10 mouse cellular contexts compared by ENCODE assay signal in the genomic region with DNA sequence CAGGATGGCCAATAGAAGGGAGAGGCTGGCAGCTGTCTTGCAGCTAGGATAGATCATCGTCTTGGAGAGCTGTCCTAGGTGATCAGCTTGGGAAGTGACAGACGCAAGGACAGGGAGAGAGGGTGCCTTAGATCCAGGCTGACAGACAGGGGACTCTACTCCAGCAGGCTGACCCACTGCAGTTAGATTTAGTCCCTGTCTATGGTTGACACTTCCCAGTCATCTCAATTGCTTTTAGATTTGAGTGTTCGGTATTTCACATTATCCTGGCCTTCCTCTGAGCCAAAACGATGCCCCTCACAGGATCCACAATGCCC. TPM values are rescaled to one million over a fixed set of nuclear protein-coding genes. Genes with fewer than 3 reads are reported as not detected.
DNase-seq lines count a peak whose midpoint lies in the region; ATAC-seq and TF ChIP-seq lines count a peak whose summit lies in the region.
"Had no signal": no experiment of that assay in that cellular context is flagged by ENCODE, and none has a peak within 500 bp of the region (broad histone marks: within the 10 kb centered on the region; RNA-seq: fewer than 3 reads in every experiment).

No protein-coding gene starts in this region.

- H3K36me3 ChIP-seq in liver, adult 2 months (ENCODE audit: control insufficient read depth, insufficient read depth, low read length), result no peaks in the 10 kb centered on the region
- H3K36me3 ChIP-seq in hindbrain, embryonic 11.5 days (ENCODE audit: control insufficient read depth, insufficient read depth, low read length), result no peaks in the 10 kb centered on the region
- H3K36me3 ChIP-seq in liver, embryonic 13.5 days, result no peaks in the 10 kb centered on the region
- no peaks in the 10 kb centered on the region for H3K36me3 ChIP-seq in stomach, embryonic 15.5 days

- H3K27ac ChIP-seq in liver, adult 2 months (replicated peaks; ENCODE audit: insufficient read depth, low read depth, low read length), result peak overlapping the region; percentile 14; the same call in 1 of the 2 replicates
- no peak overlapping the region for H3K27ac ChIP-seq in hindbrain, embryonic 11.5 days (ENCODE audit: low read depth, low read length)
- no peak overlapping the region for H3K27ac ChIP-seq in liver, embryonic 13.5 days
- no peak overlapping the region for H3K27ac ChIP-seq in stomach, embryonic 15.5 days

- peak; percentile 25 for ATAC-seq in hindbrain, embryonic 11.5 days (ENCODE audit: low FRiP score)
- 0 out of 2 replicates have a peak, but pooled peaks have one; percentile 36 for ATAC-seq in liver, embryonic 13.5 days (ENCODE audit: low read depth)
- peak; percentile 16; the same call in 1 of the 2 replicates for ATAC-seq in stomach, embryonic 15.5 days (ENCODE audit: insufficient read depth, low FRiP score, low read depth)

- TF ChIP-seq POLR2A in liver, adult 2 months (IDR thresholded peaks at IDR 0.05; ENCODE audit: extremely low read depth, insufficient read depth, low read length), result no peak

- no peak overlapping the region for H3K4me2 ChIP-seq in hindbrain, embryonic 11.5 days (replicated peaks; ENCODE audit: low read depth, low read length)
- H3K4me2 ChIP-seq in liver, embryonic 13.5 days, result no peak overlapping the region
- H3K4me2 ChIP-seq in stomach, embryonic 15.5 days, result peak overlapping the region; percentile 43

- 26% methylated on average over 4 of the region's 4 CpGs for WGBS in liver, adult 2 months
- WGBS in hindbrain, embryonic 11.5 days, result 58% methylated on average over 4 of the region's 4 CpGs
- 41% methylated on average over 4 of the region's 4 CpGs for WGBS in liver, embryonic 13.5 days (ENCODE audit: insufficient replicate concordance)
- WGBS in stomach, embryonic 15.5 days, result 64% methylated on average over 4 of the region's 4 CpGs

- H3K9me3 ChIP-seq in hindbrain, embryonic 11.5 days (ENCODE audit: control insufficient read depth, low read length), result no peaks in the 10 kb centered on the region
- H3K9me3 ChIP-seq in liver, embryonic 13.5 days (replicated peaks), result no peaks in the 10 kb centered on the region
- no peaks in the 10 kb centered on the region for H3K9me3 ChIP-seq in stomach, embryonic 15.5 days

- TF ChIP-seq CTCF in liver, adult 2 months (IDR thresholded peaks at IDR 0.05; ENCODE audit: low read depth, low read length), result no peak

- no peaks in the 10 kb centered on the region for H3K27me3 ChIP-seq in liver, adult 2 months (ENCODE audit: control insufficient read depth, insufficient read depth, low read length)
- H3K27me3 ChIP-seq in hindbrain, embryonic 11.5 days (ENCODE audit: control insufficient read depth, insufficient read depth, low read length), result no peaks in the 10 kb centered on the region
- peaks cover 15% of the 10 kb centered on the region for H3K27me3 ChIP-seq in liver, embryonic 13.5 days
- 0 out of 2 replicates have a peak, but pooled peaks cover 7% of the 10 kb centered on the region for H3K27me3 ChIP-seq in stomach, embryonic 15.5 days (replicated peaks)

- no peak overlapping the region for H3K4me3 ChIP-seq in liver, adult 2 months (ENCODE audit: insufficient read depth, low read depth, low read length)
- H3K4me3 ChIP-seq in hindbrain, embryonic 11.5 days (ENCODE audit: low read depth, low read length), result no peak overlapping the region
- H3K4me3 ChIP-seq in liver, embryonic 13.5 days (replicated peaks), result no peak overlapping the region
- H3K4me3 ChIP-seq in stomach, embryonic 15.5 days (replicated peaks), result peak overlapping the region; percentile 17; the same call in 1 of the 2 replicates

- H3K79me2 ChIP-seq in liver, adult 2 months (ENCODE audit: control insufficient read depth, insufficient read depth, low read length), result no peaks in the 10 kb centered on the region

- DNase-seq in liver, adult 2 months (ENCODE audit: extremely low read depth, low read depth, low spot score), result no peak
- DNase-seq in liver, result no peak
- no peak for DNase-seq in hindbrain, embryonic 11.5 days (ENCODE audit: low spot score)
- no peak for DNase-seq in liver, embryonic 13.5 days
- DNase-seq in cerebellum, postnatal 4 days (ENCODE audit: low spot score in 2 of 2), result no peak
- DNase-seq in retina, postnatal 1 day, result no peak

- H3K9ac ChIP-seq in liver, adult 2 months (ENCODE audit: low read depth, low read length), result no peak overlapping the region
- H3K9ac ChIP-seq in hindbrain, embryonic 11.5 days (ENCODE audit: low read depth, low read length), result no peak overlapping the region
- no peak overlapping the region for H3K9ac ChIP-seq in liver, embryonic 13.5 days
- H3K9ac ChIP-seq in stomach, embryonic 15.5 days, result no peak overlapping the region

- peaks cover 9% of the 10 kb centered on the region for H3K4me1 ChIP-seq in liver, adult 2 months (ENCODE audit: control insufficient read depth, insufficient read depth, low read length)
- 0 out of 2 replicates have a peak, but pooled peaks cover 2% of the 10 kb centered on the region for H3K4me1 ChIP-seq in hindbrain, embryonic 11.5 days (replicated peaks; ENCODE audit: control insufficient read depth, insufficient read depth, low read length)
- peaks cover 13% of the 10 kb centered on the region for H3K4me1 ChIP-seq in liver, embryonic 13.5 days (replicated peaks)
- peaks cover 14% of the 10 kb centered on the region for H3K4me1 ChIP-seq in stomach, embryonic 15.5 days

RNA-seq across cellular contexts. Expression of gene 4930535I16Rik, which starts 39.6 kb away (rescaled TPM):
- total RNA-seq in liver, adult 2 months (2014; rRNA removed), result not detected in 2 replicates
- polyA plus RNA-seq in liver, adult 2 months (2012; rRNA removed), result 0.21 TPM in 1 of 2 replicates, not detected in the other
- polyA plus RNA-seq in hindbrain, embryonic 11.5 days (2014; fragmentation: Nextera tagmentation; extraction: Ambion mirVana), result not detected in 2 replicates
- not detected in 2 replicates for polyA plus RNA-seq in liver, embryonic 13.5 days (2015; fragmentation: Nextera tagmentation; extraction: Ambion mirVana)
- not detected in 2 replicates for polyA plus RNA-seq in stomach, embryonic 15.5 days (2015; fragmentation: Nextera tagmentation; extraction: Ambion mirVana)
- total RNA-seq: left cerebral cortex, postnatal 4 days had no signal
- polyA plus RNA-seq: brain, embryonic 14.5 days; thymus, postnatal 0 days had no signal

RNA-seq across cellular contexts. Expression of gene Rragc, which starts 40.2 kb away (rescaled TPM):
- 32.7 and 41.6 TPM in 2 replicates for total RNA-seq in liver, adult 2 months (2014; rRNA removed)
- polyA plus RNA-seq in liver, adult 2 months (2012; rRNA removed), result 26.1 and 27.3 TPM in 2 replicates
- 55.0 and 55.2 TPM in 2 replicates for polyA plus RNA-seq in hindbrain, embryonic 11.5 days (2014; fragmentation: Nextera tagmentation; extraction: Ambion mirVana)
- 21.4 and 25.4 TPM in 2 replicates for polyA plus RNA-seq in liver, embryonic 13.5 days (2015; fragmentation: Nextera tagmentation; extraction: Ambion mirVana)
- polyA plus RNA-seq in stomach, embryonic 15.5 days (2015; fragmentation: Nextera tagmentation; extraction: Ambion mirVana), result 50.6 and 50.7 TPM in 2 replicates

RNA-seq across cellular contexts. Expression of gene Mycbp, which starts 52.8 kb away (rescaled TPM):
- total RNA-seq in liver, adult 2 months (2014; rRNA removed), result 17.8 and 18.5 TPM in 2 replicates
- polyA plus RNA-seq in liver, adult 2 months (2012; rRNA removed), result 10.3 and 15.8 TPM in 2 replicates
- 51.2 and 67.2 TPM in 2 replicates for polyA plus RNA-seq in hindbrain, embryonic 11.5 days (2014; fragmentation: Nextera tagmentation; extraction: Ambion mirVana)
- 79.1 and 85.2 TPM in 2 replicates for polyA plus RNA-seq in liver, embryonic 13.5 days (2015; fragmentation: Nextera tagmentation; extraction: Ambion mirVana)
- 93.2 and 98.2 TPM in 2 replicates for polyA plus RNA-seq in stomach, embryonic 15.5 days (2015; fragmentation: Nextera tagmentation; extraction: Ambion mirVana)
